ENCODE assay signal across 9 mouse cellular contexts in the genomic region with DNA sequence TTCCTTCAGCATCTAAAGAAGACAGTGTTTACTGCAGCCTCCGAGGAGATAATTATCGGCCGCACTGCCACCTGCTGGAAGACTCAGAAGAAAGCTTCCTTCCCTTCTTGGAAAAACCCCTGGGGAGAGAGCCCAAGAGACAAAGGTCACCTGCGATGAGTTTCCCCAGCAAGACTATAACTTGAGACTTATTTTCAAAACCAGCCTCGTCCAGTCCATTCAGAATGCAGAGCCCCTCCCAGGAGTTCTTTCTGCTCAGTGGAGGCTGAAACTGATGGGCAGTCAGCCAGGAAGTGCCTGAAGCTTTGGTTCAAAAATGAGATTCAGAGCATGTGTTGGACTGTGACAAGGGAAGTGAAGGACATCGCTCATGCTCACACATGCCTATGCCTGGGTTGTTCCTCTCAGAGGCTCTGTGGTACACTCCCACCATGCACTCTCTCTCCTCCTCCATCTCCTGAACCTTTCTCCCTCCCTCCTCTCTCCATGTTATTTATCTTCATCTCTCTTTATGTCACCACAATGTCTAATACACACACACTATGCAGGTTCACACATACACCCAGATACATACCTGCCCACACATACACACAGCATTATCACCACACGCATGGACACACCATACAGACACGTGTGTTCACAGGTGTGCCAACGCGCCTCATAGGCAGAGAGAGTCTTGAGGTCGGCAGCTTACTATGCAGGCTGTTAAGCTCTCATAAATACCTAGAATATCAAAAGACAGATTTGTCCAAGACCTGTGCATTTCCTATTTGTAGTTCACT.
DNase-seq lines count a peak whose midpoint lies in the region; ATAC-seq and TF ChIP-seq lines count a peak whose summit lies in the region.
"Had no signal": no experiment of that assay in that cellular context is flagged by ENCODE, and none has a peak within 500 bp of the region (broad histone marks: within the 10 kb centered on the region; RNA-seq: fewer than 3 reads in every experiment).

No protein-coding gene starts in this region.

- H3K9me3 ChIP-seq in hindbrain, embryonic 12.5 days (replicated peaks): no peaks in the 10 kb centered on the region
- no peaks in the 10 kb centered on the region for H3K9me3 ChIP-seq in midbrain, embryonic 10.5 days (replicated peaks)
- H3K9me3 ChIP-seq in stomach, embryonic 14.5 days (ENCODE audit: control insufficient read depth, low read depth, low read length): no peaks in the 10 kb centered on the region

- no peaks in the 10 kb centered on the region for H3K27me3 ChIP-seq in hindbrain, embryonic 12.5 days
- H3K27me3 ChIP-seq in midbrain, embryonic 10.5 days (ENCODE audit: low read depth, poor library complexity, severe bottlenecking): no peaks in the 10 kb centered on the region
- no peaks in the 10 kb centered on the region for H3K27me3 ChIP-seq in stomach, embryonic 14.5 days (ENCODE audit: control insufficient read depth, insufficient read depth, low read length)

- no peak overlapping the region for H3K4me2 ChIP-seq in hindbrain, embryonic 12.5 days (replicated peaks)
- H3K4me2 ChIP-seq in stomach, embryonic 14.5 days (replicated peaks; ENCODE audit: low read depth, low read length): no peak overlapping the region

- H3K27ac ChIP-seq in bone marrow macrophage, adult 2 months (ENCODE audit: insufficient read depth, low read depth, low read length): no peak overlapping the region
- H3K27ac ChIP-seq in hindbrain, embryonic 12.5 days: no peak overlapping the region
- no peak overlapping the region for H3K27ac ChIP-seq in midbrain, embryonic 10.5 days (replicated peaks)
- no peak overlapping the region for H3K27ac ChIP-seq in stomach, embryonic 14.5 days (ENCODE audit: low read length)

- DNase-seq in MN1 (ENCODE audit: low spot score): peak; percentile 51
- peak; percentile 25 to 58 for DNase-seq in layer of hippocampus, adult 8-10 months (ENCODE audit: low spot score in 2 of 2)
- peak; percentile 32 for DNase-seq in midbrain, embryonic 10.5 days (ENCODE audit: low spot score)

- peak; percentile 57 for TF ChIP-seq CTCF in bone marrow macrophage, adult 2 months (IDR thresholded peaks at IDR 0.05; ENCODE audit: low read depth, low read length)

- ATAC-seq in frontal cortex, adult (ENCODE audit: low TSS enrichment): peak; percentile 26
- 0 out of 2 replicates have a peak, but pooled peaks have one; percentile 12 for ATAC-seq in hindbrain, embryonic 12.5 days (ENCODE audit: low FRiP score)
- ATAC-seq in stomach, embryonic 14.5 days (ENCODE audit: insufficient number of reproducible peaks, insufficient read depth, low FRiP score, low read depth): peak; percentile 43; the same call in 1 of the 2 replicates

- TF ChIP-seq POLR2A in bone marrow macrophage, adult 2 months (IDR thresholded peaks at IDR 0.05; ENCODE audit: borderline replicate concordance, low read depth, low read length): no peak

- peaks cover 4% of the 10 kb centered on the region; the same call in 1 of the 2 replicates for H3K4me1 ChIP-seq in bone marrow macrophage, adult 2 months (ENCODE audit: control insufficient read depth, insufficient read depth, low read length)
- H3K4me1 ChIP-seq in hindbrain, embryonic 12.5 days: peaks cover 24% of the 10 kb centered on the region
- peaks cover 26% of the 10 kb centered on the region for H3K4me1 ChIP-seq in midbrain, embryonic 10.5 days
- 0 out of 2 replicates have a peak, but pooled peaks cover 9% of the 10 kb centered on the region for H3K4me1 ChIP-seq in stomach, embryonic 14.5 days (ENCODE audit: control insufficient read depth, insufficient read depth, low read length)

- no peaks in the 10 kb centered on the region for H3K36me3 ChIP-seq in hindbrain, embryonic 12.5 days
- no peaks in the 10 kb centered on the region for H3K36me3 ChIP-seq in midbrain, embryonic 10.5 days
- H3K36me3 ChIP-seq in stomach, embryonic 14.5 days (ENCODE audit: control insufficient read depth, insufficient read depth, low read length): no peaks in the 10 kb centered on the region

- WGBS in hindbrain, embryonic 12.5 days: 63% methylated on average over 11 of the region's 11 CpGs
- 71% methylated on average over 11 of the region's 11 CpGs for WGBS in midbrain, embryonic 10.5 days
- WGBS in stomach, embryonic 14.5 days: 58% methylated on average over 11 of the region's 11 CpGs

- H3K4me3 ChIP-seq in bone marrow macrophage, adult 2 months (ENCODE audit: insufficient read depth, low read length): no peak overlapping the region
- H3K4me3 ChIP-seq in hindbrain, embryonic 12.5 days: no peak overlapping the region
- H3K4me3 ChIP-seq in midbrain, embryonic 10.5 days: no peak overlapping the region
- no peak overlapping the region for H3K4me3 ChIP-seq in stomach, embryonic 14.5 days (ENCODE audit: low read depth, low read length)
- H3K4me3 ChIP-seq: erythroblast, embryonic 14.5 days; myocyte had no signal

- H3K9ac ChIP-seq in hindbrain, embryonic 12.5 days: no peak overlapping the region
- H3K9ac ChIP-seq in stomach, embryonic 14.5 days (replicated peaks; ENCODE audit: low read depth, low read length): no peak overlapping the region
